Comparison of ENCODE assay signal across 18 mouse cellular contexts in genomic region chr13:51309446-51309845, GRCm38 (mm10).
"Had no signal": no experiment of that assay in that cellular context is flagged by ENCODE, and none has a peak within 500 bp of the region (broad histone marks: within the 10 kb centered on the region; RNA-seq: fewer than 3 reads in every experiment).

No protein-coding gene starts in this region.

- H3K27ac ChIP-seq: limb, embryonic 12.5 days; limb, embryonic 15.5 days; liver, embryonic 15.5 days; lung, embryonic 15.5 days; midbrain, embryonic 10.5 days; midbrain, embryonic 13.5 days had no signal

- H3K9me3 ChIP-seq: limb, embryonic 12.5 days; limb, embryonic 15.5 days; liver, embryonic 15.5 days; lung, embryonic 15.5 days; midbrain, embryonic 10.5 days; midbrain, embryonic 13.5 days had no signal

- H3K4me2 ChIP-seq: limb, embryonic 12.5 days; limb, embryonic 15.5 days; liver, embryonic 11.5 days; liver, embryonic 15.5 days; lung, embryonic 15.5 days; midbrain, embryonic 13.5 days had no signal

- H3K9ac ChIP-seq: limb, embryonic 12.5 days; limb, embryonic 15.5 days; liver, embryonic 15.5 days; lung, embryonic 15.5 days; midbrain, embryonic 13.5 days had no signal

- DNase-seq: kidney, adult 18-20 months; kidney, adult 9 months; kidney, postnatal 14 days; kidney, postnatal 4 days; lung, adult 18-20 months; lung, postnatal 10 days; lung, postnatal 36 days; thymus, adult 18-20 months; thymus, postnatal 36 days had no signal

- H3K27me3 ChIP-seq: limb, embryonic 12.5 days; limb, embryonic 15.5 days; liver, embryonic 15.5 days; lung, embryonic 15.5 days; megakaryocyte, embryonic 14.5 days; midbrain, embryonic 13.5 days had no signal

- H3K4me3 ChIP-seq: limb, embryonic 12.5 days; limb, embryonic 15.5 days; liver, embryonic 15.5 days; lung, embryonic 15.5 days; megakaryocyte, embryonic 14.5 days; midbrain, embryonic 10.5 days; midbrain, embryonic 13.5 days had no signal

- H3K36me3 ChIP-seq: limb, embryonic 12.5 days; limb, embryonic 15.5 days; liver, embryonic 15.5 days; lung, embryonic 15.5 days; midbrain, embryonic 10.5 days; midbrain, embryonic 13.5 days had no signal

- ATAC-seq: midbrain, embryonic 13.5 days; midbrain, embryonic 16.5 days had no signal

- H3K4me1 ChIP-seq: liver, embryonic 15.5 days had no signal
